Mouse (Mus musculus) liver, embryonic 12.5 days (tissue): ENCODE data around the gene Eya3. TPM values are rescaled to one million over a fixed set of nuclear protein-coding genes. Genes with fewer than 3 reads are reported as not detected.
"Not testable (repeated sequence)": the region's sequence is repeated elsewhere in the genome, so short reads cannot be mapped to it uniquely, and the experiment has no call there.

ENCODE experiments used
- ATAC-seq: fragments of 200-750 bp; cut with Nextera tagmentation; 2 replicates; pipeline ENCODE4 v1.8.0; 2017; ENCODE audit warnings: moderate number of reproducible peaks, mild to moderate bottlenecking, moderate library complexity
- H3K27ac ChIP-seq: fragments of 300-500 bp; sonication (generic); 2 replicates; pipeline ENCODE4 v1.5.1; 2016; ENCODE audit warnings: mild to moderate bottlenecking
- H3K27me3 ChIP-seq: fragments of 300-500 bp; sonication (generic); replicated peaks from 2 replicates; pipeline ENCODE4 v1.6.1; 2016; ENCODE audit warnings: mild to moderate bottlenecking, moderate library complexity
- H3K36me3 ChIP-seq: fragments of 300-500 bp; sonication (generic); 2 replicates; pipeline ENCODE4 v1.6.1; 2016; ENCODE audit warnings: mild to moderate bottlenecking, moderate library complexity
- H3K4me1 ChIP-seq: fragments of 300-500 bp; sonication (generic); 2 replicates; pipeline ENCODE4 v1.6.1; 2016
- H3K4me2 ChIP-seq: fragments of 300-500 bp; sonication (generic); 2 replicates; pipeline ENCODE4 v1.6.1; 2016; ENCODE audit warnings: mild to moderate bottlenecking, moderate library complexity
- H3K4me3 ChIP-seq: fragments of 300-500 bp; sonication (generic); 2 replicates; pipeline ENCODE4 v1.5.1; 2016; ENCODE audit warnings: mild to moderate bottlenecking, moderate library complexity
- H3K9ac ChIP-seq: fragments of 300-500 bp; sonication (generic); 2 replicates; pipeline ENCODE4 v1.6.1; 2016; ENCODE audit warnings: mild to moderate bottlenecking, moderate library complexity
- H3K9me3 ChIP-seq: fragments of 300-500 bp; sonication (generic); replicated peaks from 2 replicates; pipeline ENCODE4 v1.6.1; 2016; ENCODE audit warnings: mild to moderate bottlenecking, moderate library complexity
- WGBS: fragments of 180-500 bp; shearing (Covaris S2); methylation state at CpG from one replicate; pipeline ENCODE4 v1.1.7; 2016; ENCODE audit not compliant: insufficient replicate concordance; 5-methylcytosine and 5-hydroxymethylcytosine counted together
- polyA plus RNA-seq: library from polyadenylated mRNA; unstranded; fragments of >200 nt; fragmentation: Nextera tagmentation; extraction: Ambion mirVana; gene quantifications from 2 replicates; pipeline ENCODE4 v1.2.1, GENCODE M21; 2016

The Eya3 gene
- polyA plus RNA-seq, 1 experiment from 2014 or later: 25.6 TPM

DNA sequence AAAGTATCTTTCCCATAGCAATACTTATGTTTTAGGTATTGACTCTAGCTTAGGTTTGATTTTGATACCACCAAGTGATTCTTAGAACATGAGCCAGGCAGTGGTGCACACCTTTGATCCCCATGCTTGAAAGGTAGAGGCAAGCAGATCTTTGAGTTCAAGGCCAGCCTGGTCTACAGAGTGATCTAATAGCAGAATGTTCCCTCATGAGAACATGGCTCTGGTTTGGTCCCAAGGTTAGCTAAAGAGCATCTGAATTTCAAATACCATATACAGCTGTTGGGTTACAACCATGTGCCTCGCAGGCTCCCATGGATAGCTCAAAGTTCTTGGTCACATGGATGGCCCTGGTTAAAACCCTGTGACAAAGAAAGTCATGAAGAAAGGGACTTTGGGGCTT is 79.5 kb downstream of the Eya3 start:
- WGBS: 79% methylated on average over 1 of the region's 1 CpGs
- H3K27ac ChIP-seq: no peak overlapping the region
- H3K4me1 ChIP-seq: no peaks in the 10 kb centered on the region
- H3K4me2 ChIP-seq: no peak overlapping the region
- H3K27me3 ChIP-seq: no peaks in the 10 kb centered on the region
- ATAC-seq: no peak
- H3K4me3 ChIP-seq: no peak overlapping the region
- no peaks in the 10 kb centered on the region for H3K9me3 ChIP-seq
- H3K9ac ChIP-seq: no peak overlapping the region
- peaks cover 75% of the 10 kb centered on the region for H3K36me3 ChIP-seq

DNA sequence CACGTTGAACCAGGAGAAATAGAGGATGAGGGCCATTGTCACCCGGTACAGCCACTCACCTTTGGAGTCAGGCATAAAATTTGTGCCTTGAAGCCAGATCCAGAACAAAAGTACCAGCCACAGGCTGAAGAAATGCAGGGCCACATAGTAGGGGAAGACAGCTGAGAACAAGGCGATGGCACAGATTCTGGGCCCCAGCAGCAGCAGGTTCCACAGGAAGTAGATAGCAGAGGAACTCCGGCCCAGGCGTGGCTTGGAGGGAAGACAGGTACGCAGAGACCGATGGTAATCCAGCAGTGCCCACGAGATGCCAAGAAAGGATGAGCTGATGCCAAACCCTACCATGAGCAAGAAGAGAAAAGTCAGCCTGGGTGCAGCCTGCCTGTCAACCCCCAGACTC is 89.4 kb downstream of the Eya3 start:
- no peaks in the 10 kb centered on the region for H3K27me3 ChIP-seq
- no peak for ATAC-seq
- WGBS: 47% methylated on average over 8 of the region's 8 CpGs
- no peak overlapping the region for H3K4me2 ChIP-seq
- H3K4me1 ChIP-seq: peaks cover 29% of the 10 kb centered on the region
- H3K9me3 ChIP-seq: no peaks in the 10 kb centered on the region
- peaks cover 20% of the 10 kb centered on the region for H3K36me3 ChIP-seq
- H3K27ac ChIP-seq: no peak overlapping the region
- no peak overlapping the region for H3K4me3 ChIP-seq
- H3K9ac ChIP-seq: no peak overlapping the region

DNA sequence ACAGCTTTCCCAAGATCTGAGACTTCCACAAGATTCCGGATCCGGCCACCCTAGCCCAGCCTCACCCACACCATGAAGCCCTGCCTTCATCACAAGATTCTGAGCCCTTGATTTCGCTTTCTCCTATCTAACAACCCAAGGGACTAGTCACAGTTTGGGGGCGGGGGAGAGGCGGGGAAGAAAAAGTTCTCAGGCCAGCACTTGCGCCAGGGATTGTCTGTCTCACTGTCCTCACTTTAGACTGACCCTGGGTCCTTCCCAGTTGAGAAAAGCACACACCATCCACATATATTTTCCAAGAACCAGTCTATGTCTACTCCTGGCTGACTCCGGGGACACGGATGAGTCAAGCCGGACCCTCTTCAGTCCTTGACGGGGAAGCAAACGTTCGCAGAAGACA is 92.8 kb downstream of the Eya3 start:
- 32% methylated on average over 12 of the region's 12 CpGs for WGBS
- Histone ChIP-seq H3K27ac (no peak overlapping the region), H3K36me3 (peaks cover 6% of the 10 kb centered on the region), H3K27me3 (no peaks in the 10 kb centered on the region), H3K4me3 (peak overlapping the region; percentile 64), H3K4me2 (peak overlapping the region; percentile 88), H3K9me3 (no peaks in the 10 kb centered on the region), H3K9ac (peak overlapping the region; percentile 66; the same call in 1 of the 2 replicates), H3K4me1 (peaks cover 53% of the 10 kb centered on the region)
- ATAC-seq: no peak

DNA sequence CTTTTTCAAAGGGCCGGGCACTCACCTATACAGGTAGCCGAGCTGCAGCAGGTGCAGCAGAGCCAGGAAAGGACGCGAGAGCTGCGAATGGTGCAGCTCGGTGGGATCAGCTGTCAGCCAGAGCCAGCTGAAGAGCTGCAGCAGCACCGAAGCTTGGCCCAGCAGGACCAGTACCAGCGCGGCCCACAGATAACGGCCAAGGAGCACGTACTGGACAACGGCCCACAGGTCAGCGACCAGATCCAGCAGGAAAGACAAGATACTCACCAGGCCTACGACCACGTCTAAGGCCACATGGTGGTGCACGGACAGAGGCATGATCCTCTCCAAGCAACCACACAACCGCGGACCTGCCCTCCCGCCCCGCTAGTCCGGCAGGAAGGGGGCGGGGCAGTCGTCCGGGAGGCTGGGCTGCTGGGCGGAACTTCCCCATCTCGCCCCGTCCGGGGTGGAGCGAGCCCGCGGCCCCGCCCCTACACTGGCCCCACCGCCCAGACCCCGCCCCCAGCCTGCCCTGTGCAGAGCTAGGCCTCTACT is 93.4 kb downstream of the Eya3 start, which contains the start of gene Xkr8:
Gene Xkr8 (minus strand): TSS at position 399 of the 537 bp plus-strand sequence.
- WGBS: 1% methylated on average over 34 of the region's 34 CpGs
- peak within 1 kb of the TSS; percentile 66 for H3K9ac ChIP-seq
- H3K4me3 ChIP-seq: peak within 1 kb of the TSS; percentile 64
- peak within 1 kb of the TSS; percentile 88 for H3K4me2 ChIP-seq
- no peaks in the 10 kb centered on the region for H3K27me3 ChIP-seq
- peak; percentile 92 for ATAC-seq
- peaks cover 4% of the 10 kb centered on the region for H3K36me3 ChIP-seq
- no peaks in the 10 kb centered on the region for H3K9me3 ChIP-seq
- peaks cover 53% of the 10 kb centered on the region for H3K4me1 ChIP-seq
- H3K27ac ChIP-seq: no peak within 1 kb of the TSS

DNA sequence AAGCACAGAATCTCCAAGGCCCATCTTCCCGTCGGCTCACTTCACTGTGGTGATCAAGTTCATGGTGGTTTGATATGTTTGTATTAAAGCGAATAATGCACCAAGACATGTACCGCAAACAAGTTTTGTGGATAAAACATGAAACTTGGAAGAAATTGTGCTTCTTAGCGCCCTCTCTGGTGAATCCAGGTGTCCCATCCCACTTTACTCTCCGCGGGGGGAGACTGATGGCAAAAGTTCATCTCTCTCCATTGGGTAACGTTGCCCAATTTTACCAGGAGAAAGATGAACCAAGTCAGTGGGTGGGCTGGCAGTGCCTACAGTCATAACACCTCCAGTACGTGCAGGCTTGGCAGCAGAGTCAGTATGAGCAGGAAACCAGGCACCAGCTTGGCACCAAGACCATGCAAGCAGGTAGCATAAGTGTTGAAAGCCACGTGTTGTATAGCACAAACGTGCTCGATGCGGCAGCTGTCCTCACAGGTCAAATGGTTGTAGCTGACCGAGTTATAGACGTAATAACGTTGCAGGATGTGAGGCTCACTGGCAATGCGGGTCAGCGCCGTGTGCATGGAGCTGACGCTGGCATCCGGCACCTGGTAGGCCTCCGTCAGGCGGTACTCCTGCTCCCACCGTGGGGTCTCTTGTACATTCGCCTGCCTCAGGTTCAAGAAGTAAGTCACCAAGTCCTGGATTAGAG is 94.4 kb downstream of the Eya3 start:
- H3K4me3 ChIP-seq: no peak overlapping the region
- H3K4me2 ChIP-seq: 0 out of 2 replicates have a peak overlapping the region, but pooled peaks have one; percentile 88
- no peak for ATAC-seq
- no peaks in the 10 kb centered on the region for H3K27me3 ChIP-seq
- H3K4me1 ChIP-seq: peaks cover 49% of the 10 kb centered on the region
- WGBS: 82% methylated on average over 25 of the region's 25 CpGs
- H3K36me3 ChIP-seq: no peaks in the 10 kb centered on the region
- H3K9me3 ChIP-seq: no peaks in the 10 kb centered on the region
- H3K9ac ChIP-seq: no peak overlapping the region
- H3K27ac ChIP-seq: no peak overlapping the region

DNA sequence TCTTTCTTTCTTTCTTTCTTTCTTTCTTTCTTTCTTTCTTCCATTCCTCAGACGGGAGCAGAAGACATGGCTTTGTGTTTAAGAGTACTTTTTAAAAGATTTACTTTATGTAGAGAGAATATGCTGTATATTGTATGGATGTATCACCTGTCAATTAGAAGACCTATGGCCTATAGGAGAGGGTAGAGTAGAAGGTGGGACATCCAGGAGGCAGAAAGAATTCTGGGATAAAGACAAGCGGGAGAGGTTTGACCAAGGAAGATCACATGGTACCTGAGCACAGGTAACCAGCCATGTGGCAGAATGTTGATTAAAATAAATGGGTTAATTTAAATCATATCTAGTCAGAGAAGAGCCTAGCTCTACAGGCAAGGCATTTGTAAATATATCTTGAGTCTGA is 96.0 kb downstream of the Eya3 start:
- H3K9ac ChIP-seq: no peak overlapping the region
- no peaks in the 10 kb centered on the region for H3K9me3 ChIP-seq
- 78% methylated on average over 2 of the region's 2 CpGs for WGBS
- H3K4me2 ChIP-seq: no peak overlapping the region
- no peak overlapping the region for H3K27ac ChIP-seq
- no peaks in the 10 kb centered on the region for H3K36me3 ChIP-seq
- H3K27me3 ChIP-seq: no peaks in the 10 kb centered on the region; the same call in 1 of the 2 replicates
- peaks cover 42% of the 10 kb centered on the region for H3K4me1 ChIP-seq
- H3K4me3 ChIP-seq: no peak overlapping the region
- no peak for ATAC-seq

DNA sequence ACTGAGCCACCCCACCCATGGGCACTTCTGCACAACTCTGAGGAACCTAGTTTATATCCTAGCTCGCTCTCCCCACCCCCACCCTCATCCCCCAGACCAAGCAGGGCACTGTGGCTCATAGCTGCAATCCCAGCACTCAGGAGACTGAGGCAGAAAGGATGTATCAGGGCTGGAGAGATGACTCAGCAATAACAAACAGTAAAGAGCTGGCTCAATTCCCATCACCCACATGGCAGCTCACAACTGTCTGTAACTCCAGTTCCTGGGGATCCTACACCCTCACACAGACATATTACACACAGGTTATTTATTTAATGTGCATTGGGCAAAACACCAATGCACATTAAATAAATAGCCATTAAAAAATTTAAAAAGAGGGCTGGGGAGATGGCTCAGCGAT is 96.6 kb downstream of the Eya3 start:
- Histone ChIP-seq H3K27me3 (no peaks in the 10 kb centered on the region; the same call in 1 of the 2 replicates), H3K27ac (no peak overlapping the region), H3K9ac (no peak overlapping the region), H3K4me2 (no peak overlapping the region), H3K4me3 (no peak overlapping the region), H3K9me3 (no peaks in the 10 kb centered on the region), H3K36me3 (no peaks in the 10 kb centered on the region), H3K4me1 (peaks cover 42% of the 10 kb centered on the region)
- WGBS: 72% methylated on average over 2 of the region's 2 CpGs
- no peak for ATAC-seq

DNA sequence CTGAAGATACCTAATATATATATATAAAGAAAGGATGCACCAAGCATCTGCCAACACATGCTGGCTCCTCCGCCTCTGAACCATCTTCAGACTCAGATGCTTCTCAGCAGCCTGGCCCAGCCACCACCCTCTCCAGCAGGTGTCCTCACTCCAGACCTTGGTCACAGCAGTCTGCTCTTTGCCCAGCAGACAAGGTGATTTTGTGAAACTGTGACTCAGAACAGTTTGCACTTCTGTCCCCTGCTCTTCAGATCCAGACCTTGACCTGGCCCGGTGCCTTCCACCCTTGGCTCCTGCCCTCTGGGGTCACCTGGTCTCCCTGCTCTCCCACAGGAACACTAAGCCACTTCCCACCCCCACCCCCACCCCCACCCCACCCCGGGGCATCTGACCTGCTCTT is 97.1 kb downstream of the Eya3 start:
- 44% methylated on average over 3 of the region's 3 CpGs for WGBS
- no peak overlapping the region for H3K4me3 ChIP-seq
- H3K4me2 ChIP-seq: no peak overlapping the region
- H3K9me3 ChIP-seq: no peaks in the 10 kb centered on the region
- peaks cover 42% of the 10 kb centered on the region for H3K4me1 ChIP-seq
- H3K27me3 ChIP-seq: no peaks in the 10 kb centered on the region; the same call in 1 of the 2 replicates
- H3K9ac ChIP-seq: no peak overlapping the region
- H3K27ac ChIP-seq: no peak overlapping the region
- ATAC-seq: no peak
- no peaks in the 10 kb centered on the region for H3K36me3 ChIP-seq

DNA sequence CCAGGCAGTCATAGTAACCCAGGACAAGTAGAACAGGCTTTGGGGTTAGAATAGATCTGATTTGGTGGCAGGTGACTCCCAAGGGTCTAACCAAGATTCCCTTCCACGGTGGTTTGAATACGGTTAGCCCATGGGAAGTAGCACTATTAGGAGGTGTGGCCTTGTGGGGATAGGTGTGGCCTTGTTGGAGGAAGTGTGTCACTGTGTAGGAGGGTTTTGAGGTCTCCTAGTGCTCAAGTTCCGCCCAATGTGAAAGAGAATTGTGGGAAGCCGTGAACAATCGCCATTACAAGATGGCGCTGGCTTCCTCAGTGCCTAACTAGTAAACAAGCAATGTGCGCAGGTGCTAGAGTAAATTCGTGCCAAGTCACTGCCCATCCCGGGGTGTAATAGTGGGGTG is 98.4 kb downstream of the Eya3 start:
- ATAC-seq, H3K27ac ChIP-seq, H3K4me3 ChIP-seq, H3K27me3 ChIP-seq, H3K9ac ChIP-seq, H3K4me2 ChIP-seq, H3K36me3 ChIP-seq, H3K9me3 ChIP-seq: not testable (repeated sequence)
- peaks cover 32% of the 10 kb centered on the region for H3K4me1 ChIP-seq
- 85% methylated on average over 9 of the region's 9 CpGs for WGBS

DNA sequence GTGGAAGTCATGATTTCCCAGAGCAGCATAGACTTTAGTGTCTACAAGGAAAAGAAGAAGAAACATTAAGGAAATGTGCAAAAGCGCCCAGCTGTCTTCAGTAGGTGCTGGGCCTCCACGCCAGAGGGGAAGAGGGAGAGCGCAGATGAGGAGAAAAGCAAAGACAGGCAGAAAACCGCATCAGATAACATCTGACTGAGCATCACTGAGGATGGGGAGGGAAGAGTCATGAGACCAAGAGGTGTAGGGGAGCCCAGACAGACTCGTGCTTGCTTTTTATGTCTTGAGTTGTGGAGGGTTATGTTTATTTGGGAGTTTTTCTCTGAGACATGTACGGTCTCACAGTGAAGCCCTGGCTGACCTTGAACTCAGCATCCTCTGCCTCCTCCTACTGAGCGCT is 102.7 kb downstream of the Eya3 start:
- H3K9me3 ChIP-seq: no peaks in the 10 kb centered on the region
- no peak overlapping the region for H3K4me3 ChIP-seq
- H3K9ac ChIP-seq: no peak overlapping the region
- H3K4me1 ChIP-seq: peaks cover 16% of the 10 kb centered on the region
- H3K27me3 ChIP-seq: no peaks in the 10 kb centered on the region; the same call in 1 of the 2 replicates
- WGBS: 67% methylated on average over 7 of the region's 7 CpGs
- H3K27ac ChIP-seq: no peak overlapping the region
- ATAC-seq: no peak
- no peak overlapping the region for H3K4me2 ChIP-seq
- no peaks in the 10 kb centered on the region for H3K36me3 ChIP-seq

DNA sequence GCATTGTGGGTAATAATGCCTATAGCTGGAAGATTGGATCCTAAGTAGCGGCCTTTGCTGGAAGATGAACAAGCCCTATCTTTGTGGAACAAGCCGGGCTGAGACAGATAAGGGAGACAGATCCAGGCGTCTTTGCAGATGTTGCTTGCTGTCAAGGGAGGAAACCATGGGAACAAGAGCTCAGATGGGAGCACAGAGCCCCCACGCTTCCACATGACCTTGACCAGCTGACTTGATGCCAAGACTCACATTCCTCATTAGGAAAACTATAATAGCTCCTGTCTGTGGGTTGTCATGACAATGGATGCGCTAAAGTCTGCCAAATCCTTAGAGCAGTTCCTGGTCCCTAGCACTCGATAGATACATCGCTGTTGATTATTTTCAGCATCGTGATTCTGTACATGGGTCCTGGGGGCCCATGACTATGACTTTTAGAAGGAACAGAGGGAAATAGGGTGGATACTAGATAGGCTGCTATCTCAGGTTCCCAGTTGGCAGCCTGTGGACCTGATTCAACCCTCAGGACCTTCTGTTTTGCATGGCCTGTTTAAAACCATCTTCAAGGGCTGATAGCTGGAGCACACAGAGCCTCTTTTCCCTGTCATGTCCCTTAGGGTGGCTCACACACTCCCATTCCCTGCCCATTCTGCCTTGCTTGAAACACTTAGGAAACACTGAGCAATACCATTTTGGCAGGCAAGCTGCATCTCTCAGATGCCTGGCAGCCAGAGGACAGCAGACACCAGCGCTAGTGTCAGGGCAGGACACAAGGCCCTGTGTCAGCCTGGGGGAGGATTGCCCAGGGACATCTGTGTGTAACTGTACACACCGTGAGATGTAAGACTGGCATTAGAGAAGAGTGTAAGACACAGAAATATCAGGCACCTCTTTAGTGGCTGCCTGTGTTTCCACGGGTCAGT is 105.5 kb downstream of the Eya3 start:
- H3K9ac ChIP-seq: no peak overlapping the region
- no peak overlapping the region for H3K4me3 ChIP-seq
- H3K27me3 ChIP-seq: no peaks in the 10 kb centered on the region; the same call in 1 of the 2 replicates
- no peaks in the 10 kb centered on the region for H3K36me3 ChIP-seq
- no peaks in the 10 kb centered on the region for H3K9me3 ChIP-seq
- WGBS: 53% methylated on average over 11 of the region's 11 CpGs
- peaks cover 37% of the 10 kb centered on the region for H3K4me1 ChIP-seq
- H3K27ac ChIP-seq: no peak overlapping the region
- H3K4me2 ChIP-seq: no peak overlapping the region
- ATAC-seq: no peak
